In the genomic region with DNA sequence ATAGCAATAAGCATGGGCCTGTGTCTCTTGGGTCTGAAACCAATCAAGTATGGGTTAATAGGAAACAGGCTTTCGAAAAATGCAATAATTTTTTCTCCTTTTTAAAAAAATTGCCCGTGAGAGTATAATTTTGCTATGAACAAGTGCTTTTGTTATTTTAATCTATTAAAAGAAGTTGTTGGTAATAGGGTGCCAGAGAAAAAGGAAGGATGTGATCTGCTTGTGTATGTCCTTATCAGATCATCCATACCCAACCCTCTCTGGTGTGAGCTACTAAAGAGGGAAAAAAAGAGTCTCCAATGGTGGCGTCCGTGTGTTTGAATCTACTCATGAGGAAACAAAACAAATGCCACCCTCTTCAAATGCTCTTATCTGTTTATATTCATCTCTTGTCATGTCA, we compare ENCODE assay signal across 17 mouse cellular contexts.
"Had no signal": no experiment of that assay in that cellular context is flagged by ENCODE, and none has a peak within 500 bp of the region (broad histone marks: within the 10 kb centered on the region; RNA-seq: fewer than 3 reads in every experiment).

No protein-coding gene starts in this region.

- ATAC-seq: hindbrain, postnatal 0 days; intestine, embryonic 16.5 days had no signal

- DNase-seq: gastrocnemius, adult 2 months; gastrocnemius, postnatal 10 days; gastrocnemius, postnatal 25 days; heart, adult 2 months; heart, postnatal 14 days; heart, postnatal 36 days; kidney, adult 11 months; kidney, adult 2 months; kidney, adult 9 months; kidney, postnatal 14 days; kidney, postnatal 36 days; layer of hippocampus, adult 9-11 months; layer of hippocampus, postnatal 36 days; liver; liver, embryonic 13.5 days had no signal
